Mouse (Mus musculus) embryonic fibroblast, embryonic 13.5 days (primary cell): ENCODE results near the gene Bysl.
"Not testable (repeated sequence)": the region's sequence is repeated elsewhere in the genome, so short reads cannot be mapped to it uniquely, and the experiment has no call there.

ENCODE experiments used
- CTCF ChIP-seq: IDR thresholded peaks from 2 replicates; pipeline ENCODE4 v1.5.1; 2011; ENCODE audit warnings: mild to moderate bottlenecking, control low read depth, low read length, moderate library complexity, borderline replicate concordance; ENCODE audit not compliant: insufficient read depth
- POLR2A ChIP-seq: IDR thresholded peaks from 2 replicates; pipeline ENCODE4 v1.6.1; 2011; ENCODE audit warnings: low read depth, mild to moderate bottlenecking, control low read depth, low read length, moderate library complexity

GRCm38 (mm10) chr17:47598580-47599304, 12.6 kb downstream of the Bysl start:
- not testable (repeated sequence) for TF ChIP-seq CTCF, POLR2A
